Mouse (Mus musculus) limb, embryonic 11.5 days (tissue): Measurements from ENCODE around the gene Prr5. TPM values are rescaled to one million over a fixed set of nuclear protein-coding genes. Genes with fewer than 3 reads are reported as not detected.

ENCODE experiments used
- ATAC-seq: fragments of 200-750 bp; cut with Nextera tagmentation; 2 replicates; pipeline ENCODE4 v1.8.0; 2017; ENCODE audit warnings: low read depth; ENCODE audit not compliant: insufficient number of reproducible peaks, low FRiP score, low TSS enrichment
- DNase-seq: peaks from one replicate; pipeline ENCODE4 v3.0.0-alpha.2; 2015; ENCODE audit warnings: low spot score
- H3K27ac ChIP-seq: fragments of 300-500 bp; sonication (generic); replicated peaks from 2 replicates; pipeline ENCODE4 v1.5.1; 2014; ENCODE audit warnings: low read depth, mild to moderate bottlenecking, low read length
- H3K27me3 ChIP-seq: fragments of 300-500 bp; sonication (generic); 2 replicates; pipeline ENCODE4 v1.6.1; 2014; ENCODE audit warnings: mild to moderate bottlenecking, low read length, mixed read lengths; ENCODE audit not compliant: control insufficient read depth, insufficient read depth
- H3K36me3 ChIP-seq: fragments of 300-500 bp; sonication (generic); 2 replicates; pipeline ENCODE4 v1.6.1; 2014; ENCODE audit warnings: mild to moderate bottlenecking, low read length, moderate library complexity, mixed read lengths; ENCODE audit not compliant: control insufficient read depth, insufficient read depth
- H3K4me1 ChIP-seq: fragments of 300-500 bp; sonication (generic); 2 replicates; pipeline ENCODE4 v1.6.1; 2014; ENCODE audit warnings: low read length, mixed read lengths; ENCODE audit not compliant: control insufficient read depth, insufficient read depth
- H3K4me2 ChIP-seq: fragments of 300-500 bp; sonication (generic); 2 replicates; pipeline ENCODE4 v1.6.1; 2014; ENCODE audit warnings: low read depth, mild to moderate bottlenecking, moderate library complexity; ENCODE audit not compliant: severe bottlenecking
- H3K4me3 ChIP-seq: fragments of 300-500 bp; sonication (generic); 2 replicates; pipeline ENCODE4 v1.5.1; 2014; ENCODE audit warnings: low read depth, low read length
- H3K9ac ChIP-seq: fragments of 300-500 bp; sonication (generic); 2 replicates; pipeline ENCODE4 v1.6.1; 2014; ENCODE audit warnings: mild to moderate bottlenecking, low read length
- H3K9me3 ChIP-seq: fragments of 300-500 bp; sonication (generic); 2 replicates; pipeline ENCODE4 v1.6.1; 2016; ENCODE audit warnings: low read length; ENCODE audit not compliant: control insufficient read depth
- WGBS: fragments of 180-500 bp; shearing (Covaris S2); extraction: QIAGEN DNeasy Blood & Tissue Kit; methylation state at CpG from one replicate; pipeline ENCODE4 v1.1.7; 2014; 5-methylcytosine and 5-hydroxymethylcytosine counted together
- polyA plus RNA-seq: library from polyadenylated mRNA; unstranded; fragments of >200 nt; fragmentation: Nextera tagmentation; extraction: Ambion mirVana; gene quantifications from 2 replicates; pipeline ENCODE4 v1.2.1, GENCODE M21; 2014

Gene Prr5
- polyA plus RNA-seq: 13.2 and 14.4 TPM in 2 replicates

- WGBS: 84% methylated on average over 14 of the region's 14 CpGs
- Histone ChIP-seq H3K27me3 (0 out of 2 replicates have a peak, but pooled peaks cover 3% of the 10 kb centered on the region), H3K36me3 (no peaks in the 10 kb centered on the region), H3K27ac (no peak within 1 kb of the TSS), H3K9ac (no peak within 1 kb of the TSS), H3K4me2 (no peak within 1 kb of the TSS), H3K9me3 (no peaks in the 10 kb centered on the region), H3K4me1 (peaks cover 7% of the 10 kb centered on the region), H3K4me3 (no peak within 1 kb of the TSS)
- DNase-seq: no peak
- no peak for ATAC-seq
Measured at GRCm38 (mm10) chr15:84668938-84669747, at the start of gene Prr5. Gene Prr5 (plus strand): TSS chr15:84669620.

GRCm38 (mm10) chr15:84620028-84620427 is 49.4 kb upstream of the Prr5 start:
- ATAC-seq (no peak), DNase-seq (no peak)
- 65% methylated on average over 3 of the region's 3 CpGs for WGBS
- Histone ChIP-seq H3K9ac (no peak overlapping the region), H3K27ac (no peak overlapping the region), H3K4me1 (no peaks in the 10 kb centered on the region; the same call in 1 of the 2 replicates), H3K36me3 (no peaks in the 10 kb centered on the region), H3K4me3 (no peak overlapping the region), H3K9me3 (0 out of 2 replicates have a peak, but pooled peaks cover 2% of the 10 kb centered on the region), H3K4me2 (no peak overlapping the region), H3K27me3 (peaks cover 9% of the 10 kb centered on the region; the same call in 1 of the 2 replicates)

- no peak overlapping the region for H3K4me3 ChIP-seq
- DNase-seq: no peak
- no peaks in the 10 kb centered on the region for H3K36me3 ChIP-seq
- H3K9ac ChIP-seq: no peak overlapping the region
- WGBS: 31% methylated on average over 14 of the region's 14 CpGs
- no peak overlapping the region for H3K27ac ChIP-seq
- no peaks in the 10 kb centered on the region for H3K27me3 ChIP-seq
- ATAC-seq: no peak
- H3K9me3 ChIP-seq: 0 out of 2 replicates have a peak, but pooled peaks cover 2% of the 10 kb centered on the region
- H3K4me1 ChIP-seq: peaks cover 10% of the 10 kb centered on the region
- H3K4me2 ChIP-seq: no peak overlapping the region
Measured at GRCm38 (mm10) chr15:84621722-84622428, 47.5 kb upstream of the Prr5 start.

- H3K4me1 ChIP-seq: peaks cover 10% of the 10 kb centered on the region
- no peak overlapping the region for H3K27ac ChIP-seq
- no peaks in the 10 kb centered on the region for H3K9me3 ChIP-seq
- no peak overlapping the region for H3K4me2 ChIP-seq
- no peak overlapping the region for H3K9ac ChIP-seq
- no peaks in the 10 kb centered on the region for H3K36me3 ChIP-seq
- H3K4me3 ChIP-seq: no peak overlapping the region
- WGBS: 62% methylated on average over 9 of the region's 9 CpGs
- no peak for DNase-seq
- ATAC-seq: no peak
- H3K27me3 ChIP-seq: no peaks in the 10 kb centered on the region
Measured at GRCm38 (mm10) chr15:84624870-84625269, 44.5 kb upstream of the Prr5 start.

DNA sequence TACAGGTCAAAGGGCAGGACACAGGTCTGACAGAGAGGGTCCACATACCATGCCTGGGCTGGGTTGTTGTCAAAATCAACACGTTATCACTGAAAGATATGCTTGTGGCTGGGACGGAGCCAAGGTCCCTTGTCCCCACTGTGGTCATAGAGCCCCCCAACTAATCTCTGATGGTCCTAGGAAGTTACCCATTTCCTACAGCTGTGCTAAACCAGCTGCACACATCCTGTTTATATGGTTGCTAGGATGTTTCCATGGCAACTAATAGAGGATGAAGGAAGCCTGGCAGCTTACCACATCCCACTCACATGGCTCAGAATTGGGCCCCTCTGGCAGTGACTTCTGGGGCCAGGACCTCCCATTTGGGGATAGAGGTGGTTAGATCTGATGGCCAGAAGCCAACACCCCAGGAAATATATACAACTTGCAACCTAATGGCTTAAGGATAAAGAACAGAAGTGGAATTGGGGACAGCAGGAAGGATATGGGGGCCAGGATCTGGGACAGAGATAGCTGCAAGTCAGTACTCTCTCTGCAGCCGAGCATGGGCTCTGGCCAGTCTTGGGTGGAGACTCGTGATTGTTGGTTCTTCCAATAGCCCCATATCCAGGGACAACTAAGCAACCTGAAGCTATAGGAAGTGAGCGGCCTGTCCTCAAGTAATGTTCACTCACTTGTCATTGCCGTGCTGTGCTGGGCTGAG is 43.6 kb upstream of the Prr5 start:
- 66% methylated on average over 6 of the region's 6 CpGs for WGBS
- ATAC-seq (no peak), DNase-seq (no peak)
- Histone ChIP-seq H3K9ac (no peak overlapping the region), H3K27ac (no peak overlapping the region), H3K27me3 (no peaks in the 10 kb centered on the region), H3K4me2 (no peak overlapping the region), H3K4me3 (no peak overlapping the region), H3K4me1 (peaks cover 10% of the 10 kb centered on the region), H3K9me3 (no peaks in the 10 kb centered on the region), H3K36me3 (no peaks in the 10 kb centered on the region)

DNA sequence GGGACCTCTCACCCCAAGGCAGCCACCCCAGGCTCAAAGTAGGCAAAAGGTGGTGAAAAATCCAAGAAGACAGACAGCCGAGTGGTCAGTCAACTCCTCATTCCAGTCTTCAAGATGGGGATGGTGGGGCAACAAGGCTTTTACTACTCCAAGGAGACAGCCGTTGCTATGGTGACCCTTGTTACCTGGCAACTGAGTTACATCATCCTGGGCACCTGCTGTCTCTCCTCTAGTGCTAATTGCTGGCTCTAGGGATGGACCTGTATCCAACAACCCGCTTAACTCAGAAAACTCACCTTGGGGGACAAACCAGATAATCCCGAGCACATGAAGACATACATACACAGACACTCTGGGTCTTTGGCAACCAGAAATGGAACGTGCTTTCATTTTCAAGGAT is 42.1 kb upstream of the Prr5 start:
- H3K27ac ChIP-seq: no peak overlapping the region
- DNase-seq: no peak
- no peaks in the 10 kb centered on the region for H3K27me3 ChIP-seq
- no peak for ATAC-seq
- H3K9me3 ChIP-seq: no peaks in the 10 kb centered on the region
- WGBS: 77% methylated on average over 5 of the region's 5 CpGs
- no peaks in the 10 kb centered on the region for H3K36me3 ChIP-seq
- no peak overlapping the region for H3K9ac ChIP-seq
- no peak overlapping the region for H3K4me3 ChIP-seq
- no peak overlapping the region for H3K4me2 ChIP-seq
- H3K4me1 ChIP-seq: peaks cover 10% of the 10 kb centered on the region

GRCm38 (mm10) chr15:84629680-84630079 is 39.7 kb upstream of the Prr5 start:
- H3K9ac ChIP-seq: no peak overlapping the region
- WGBS: 20% methylated on average over 3 of the region's 3 CpGs
- DNase-seq: peak; percentile 88
- no peaks in the 10 kb centered on the region for H3K36me3 ChIP-seq
- H3K9me3 ChIP-seq: no peaks in the 10 kb centered on the region
- H3K27me3 ChIP-seq: no peaks in the 10 kb centered on the region
- ATAC-seq: no peak
- H3K4me2 ChIP-seq: no peak overlapping the region
- H3K4me1 ChIP-seq: peaks cover 10% of the 10 kb centered on the region
- no peak overlapping the region for H3K27ac ChIP-seq
- H3K4me3 ChIP-seq: no peak overlapping the region

DNA sequence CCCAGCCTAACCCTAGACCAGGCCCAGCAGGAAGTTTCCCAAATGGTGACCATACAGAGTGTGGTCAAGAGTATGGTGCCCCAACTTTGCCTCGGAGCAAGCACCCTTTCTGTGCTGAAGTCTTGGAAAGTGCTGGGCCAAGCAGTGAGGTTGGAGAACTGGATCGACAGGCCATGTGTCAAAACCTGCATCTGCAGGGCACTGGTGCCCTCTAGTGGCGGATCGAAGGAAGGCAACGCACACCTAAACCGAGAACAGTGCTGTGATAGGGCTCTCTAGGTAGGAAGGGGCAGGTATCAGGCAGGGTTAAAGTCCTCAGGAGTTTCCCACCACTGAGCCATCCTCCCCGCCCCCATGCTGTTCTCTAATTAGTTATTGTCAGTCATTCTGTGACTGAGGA is 37.9 kb upstream of the Prr5 start:
- DNase-seq (peak; percentile 92), ATAC-seq (0 out of 2 replicates have a peak, but pooled peaks have one; percentile 44)
- Histone ChIP-seq H3K9me3 (no peaks in the 10 kb centered on the region), H3K9ac (no peak overlapping the region), H3K27me3 (no peaks in the 10 kb centered on the region), H3K4me1 (no peaks in the 10 kb centered on the region), H3K27ac (no peak overlapping the region), H3K36me3 (no peaks in the 10 kb centered on the region), H3K4me2 (no peak overlapping the region), H3K4me3 (no peak overlapping the region)
- 2% methylated on average over 7 of the region's 7 CpGs for WGBS
